Mouse (Mus musculus): ENCODE data around the gene Krtdap. TPM values are rescaled to one million over a fixed set of nuclear protein-coding genes. Genes with fewer than 3 reads are reported as not detected.

Gene Krtdap
- polyA plus RNA-seq, 1 experiment from 2014 or later, result 3.4 TPM

GRCm38 (mm10) chr7:30785154-30785553, 2.5 kb upstream of the Krtdap start:
- H3K36me3 ChIP-seq (ENCODE audit: insufficient read depth, low read length), result no peaks in the 10 kb centered on the region
- DNase-seq (ENCODE audit: low spot score) (no peak), ATAC-seq (replicated peaks; ENCODE audit: low FRiP score, low read depth) (no peak)
- H3K9me3 ChIP-seq (replicated peaks; ENCODE audit: low read length), result no peaks in the 10 kb centered on the region
- H3K4me3 ChIP-seq (replicated peaks; ENCODE audit: low read depth, low read length), result no peak overlapping the region
- H3K27me3 ChIP-seq (ENCODE audit: insufficient read depth, low read length), result no peaks in the 10 kb centered on the region
- TF ChIP-seq CTCF (IDR thresholded peaks at IDR 0.05; ENCODE audit: low read depth), result no peak
- no peak overlapping the region for H3K27ac ChIP-seq
- WGBS, result 63% methylated on average over 1 of the region's 1 CpGs
- H3K9ac ChIP-seq (ENCODE audit: low read depth, low read length), result no peak overlapping the region
- H3K4me2 ChIP-seq (ENCODE audit: low read length), result no peak overlapping the region
- H3K4me1 ChIP-seq (replicated peaks; ENCODE audit: insufficient read depth, low read length), result no peaks in the 10 kb centered on the region

GRCm38 (mm10) chr7:30785721-30786546, 1.8 kb upstream of the Krtdap start:
- DNase-seq (ENCODE audit: low spot score) (no peak), ATAC-seq (replicated peaks; ENCODE audit: low FRiP score, low read depth) (no peak)
- Histone ChIP-seq H3K4me3 (replicated peaks; ENCODE audit: low read depth, low read length) (no peak overlapping the region), H3K4me2 (ENCODE audit: low read length) (no peak overlapping the region), H3K27me3 (ENCODE audit: insufficient read depth, low read length) (no peaks in the 10 kb centered on the region), H3K27ac (no peak overlapping the region), H3K9ac (ENCODE audit: low read depth, low read length) (no peak overlapping the region), H3K4me1 (replicated peaks; ENCODE audit: insufficient read depth, low read length) (no peaks in the 10 kb centered on the region), H3K36me3 (ENCODE audit: insufficient read depth, low read length) (no peaks in the 10 kb centered on the region), H3K9me3 (replicated peaks; ENCODE audit: low read length) (no peaks in the 10 kb centered on the region)
- 61% methylated on average over 13 of the region's 13 CpGs for WGBS
- TF ChIP-seq CTCF (IDR thresholded peaks at IDR 0.05; ENCODE audit: low read depth), result no peak

- Histone ChIP-seq H3K4me2 (ENCODE audit: low read length) (no peak overlapping the region), H3K9ac (ENCODE audit: low read depth, low read length) (no peak overlapping the region), H3K36me3 (ENCODE audit: insufficient read depth, low read length) (no peaks in the 10 kb centered on the region), H3K4me3 (replicated peaks; ENCODE audit: low read depth, low read length) (no peak overlapping the region), H3K9me3 (replicated peaks; ENCODE audit: low read length) (no peaks in the 10 kb centered on the region), H3K4me1 (replicated peaks; ENCODE audit: insufficient read depth, low read length) (no peaks in the 10 kb centered on the region), H3K27ac (no peak overlapping the region), H3K27me3 (ENCODE audit: insufficient read depth, low read length) (no peaks in the 10 kb centered on the region)
- DNase-seq (ENCODE audit: low spot score) (no peak), ATAC-seq (replicated peaks; ENCODE audit: low FRiP score, low read depth) (no peak)
- no peak for TF ChIP-seq CTCF (IDR thresholded peaks at IDR 0.05; ENCODE audit: low read depth)
- WGBS, result 87% methylated on average over 10 of the region's 10 CpGs
These were observed 2.4 kb downstream of the Krtdap start for GRCm38 (mm10) chr7:30790141-30790540.

GRCm38 (mm10) chr7:30791921-30792320, 4.2 kb downstream of the Krtdap start:
- 23% methylated on average over 9 of the region's 9 CpGs for WGBS
- Histone ChIP-seq H3K27me3 (ENCODE audit: insufficient read depth, low read length) (no peaks in the 10 kb centered on the region), H3K4me2 (ENCODE audit: low read length) (no peak overlapping the region), H3K4me1 (replicated peaks; ENCODE audit: insufficient read depth, low read length) (no peaks in the 10 kb centered on the region), H3K36me3 (ENCODE audit: insufficient read depth, low read length) (no peaks in the 10 kb centered on the region), H3K9ac (ENCODE audit: low read depth, low read length) (no peak overlapping the region), H3K27ac (no peak overlapping the region), H3K9me3 (replicated peaks; ENCODE audit: low read length) (no peaks in the 10 kb centered on the region), H3K4me3 (replicated peaks; ENCODE audit: low read depth, low read length) (no peak overlapping the region)
- ATAC-seq (replicated peaks; ENCODE audit: low FRiP score, low read depth) (no peak), DNase-seq (ENCODE audit: low spot score) (no peak)
- TF ChIP-seq CTCF (IDR thresholded peaks at IDR 0.05; ENCODE audit: low read depth), result no peak

GRCm38 (mm10) chr7:30794921-30795320, 7.2 kb downstream of the Krtdap start:
- Histone ChIP-seq H3K9me3 (replicated peaks; ENCODE audit: low read length) (no peaks in the 10 kb centered on the region), H3K4me1 (replicated peaks; ENCODE audit: insufficient read depth, low read length) (no peaks in the 10 kb centered on the region), H3K9ac (ENCODE audit: low read depth, low read length) (no peak overlapping the region), H3K4me2 (ENCODE audit: low read length) (no peak overlapping the region), H3K27me3 (ENCODE audit: insufficient read depth, low read length) (no peaks in the 10 kb centered on the region), H3K27ac (no peak overlapping the region), H3K4me3 (replicated peaks; ENCODE audit: low read depth, low read length) (no peak overlapping the region), H3K36me3 (ENCODE audit: insufficient read depth, low read length) (no peaks in the 10 kb centered on the region)
- ATAC-seq (replicated peaks; ENCODE audit: low FRiP score, low read depth) (no peak), DNase-seq (ENCODE audit: low spot score) (no peak)
- TF ChIP-seq CTCF (IDR thresholded peaks at IDR 0.05; ENCODE audit: low read depth), result no peak

GRCm38 (mm10) chr7:30796790-30797189, 9.1 kb downstream of the Krtdap start:
- ATAC-seq (replicated peaks; ENCODE audit: low FRiP score, low read depth), result no peak
- no peak overlapping the region for H3K9ac ChIP-seq (ENCODE audit: low read depth, low read length)
- H3K4me3 ChIP-seq (replicated peaks; ENCODE audit: low read depth, low read length), result no peak overlapping the region
- H3K9me3 ChIP-seq (replicated peaks; ENCODE audit: low read length), result no peaks in the 10 kb centered on the region; the same call in 1 of the 2 replicates
- no peak for TF ChIP-seq CTCF (IDR thresholded peaks at IDR 0.05; ENCODE audit: low read depth)
- H3K36me3 ChIP-seq (ENCODE audit: insufficient read depth, low read length), result no peaks in the 10 kb centered on the region
- H3K27me3 ChIP-seq (ENCODE audit: insufficient read depth, low read length), result no peaks in the 10 kb centered on the region
- no peak overlapping the region for H3K27ac ChIP-seq
- no peak for DNase-seq (ENCODE audit: low spot score)
- 82% methylated on average over 1 of the region's 1 CpGs for WGBS
- H3K4me2 ChIP-seq (ENCODE audit: low read length), result no peak overlapping the region
- H3K4me1 ChIP-seq (replicated peaks; ENCODE audit: insufficient read depth, low read length), result no peaks in the 10 kb centered on the region

Data from kidney, postnatal 0 days (tissue).